Mouse (Mus musculus) skeletal muscle tissue, postnatal 0 days (tissue): ENCODE measurements around the gene Tbc1d5. TPM values are rescaled to one million over a fixed set of nuclear protein-coding genes. Genes with fewer than 3 reads are reported as not detected.

Experiments
- polyA plus RNA-seq: library from polyadenylated mRNA; unstranded; fragments of >200 nt; fragmentation: Nextera tagmentation; extraction: Ambion mirVana; gene quantifications from 2 replicates; pipeline ENCODE4 v1.2.1, GENCODE M21; 2015

The Tbc1d5 gene
- 5.0 and 5.4 TPM in 2 replicates for polyA plus RNA-seq

DNA sequence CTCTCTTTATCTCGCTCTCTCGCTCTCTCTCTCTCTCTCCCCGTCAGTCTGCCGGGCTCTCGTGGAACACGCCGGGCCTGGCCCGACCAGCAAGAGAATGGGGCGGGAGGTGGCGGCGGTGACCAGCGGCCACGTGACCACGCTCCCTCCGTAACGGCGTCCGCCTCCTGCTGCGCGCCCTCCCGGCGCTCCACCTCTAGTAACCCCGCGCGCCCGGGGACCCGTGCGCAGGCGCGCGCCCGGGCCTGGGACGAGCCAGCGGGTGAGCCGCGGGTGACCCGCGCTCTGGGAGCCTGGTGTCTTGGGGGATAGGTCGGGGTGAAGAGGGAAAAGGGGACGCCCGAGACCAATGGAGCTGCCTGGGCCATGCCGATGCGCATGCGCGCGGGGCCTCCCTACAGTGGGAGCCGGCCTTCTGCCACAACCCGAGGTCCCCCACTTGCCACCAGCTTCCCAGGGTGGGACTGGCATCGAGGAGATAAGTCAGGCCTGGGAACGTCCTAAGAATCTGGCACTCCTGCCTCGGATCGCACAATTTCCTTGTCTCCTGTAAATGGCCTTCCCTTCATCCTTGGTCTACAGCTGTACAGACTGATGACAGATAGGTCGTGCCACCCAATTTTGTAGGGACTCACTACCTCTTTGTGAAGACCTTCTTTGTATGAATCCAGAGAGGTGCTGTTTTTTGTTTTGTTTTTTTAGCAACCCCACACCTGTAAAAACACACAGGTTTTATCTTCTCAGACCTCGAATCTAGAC is at the start of gene Tbc1d5:
Gene Tbc1d5 (minus strand): TSS at position 158 of the 759 bp plus-strand sequence.

